Mouse (Mus musculus) testis, adult 2 months (tissue): ENCODE measurements around the gene Ptprd.

ENCODE experiments used
- CTCF ChIP-seq: fragments of 200-500 bp; IDR thresholded peaks from 2 replicates; pipeline ENCODE4 v1.5.1; 2012; ENCODE audit warnings: low read depth, mild to moderate bottlenecking, inconsistent platforms, low read length, moderate library complexity; ENCODE audit not compliant: control insufficient read depth, insufficient read depth, insufficient replicate concordance
- POLR2A ChIP-seq: fragments of 200-500 bp; IDR thresholded peaks from 2 replicates; pipeline ENCODE4 v1.6.1; 2012; ENCODE audit warnings: low read depth, mild to moderate bottlenecking, inconsistent platforms, low read length, moderate library complexity; ENCODE audit not compliant: control insufficient read depth

DNA sequence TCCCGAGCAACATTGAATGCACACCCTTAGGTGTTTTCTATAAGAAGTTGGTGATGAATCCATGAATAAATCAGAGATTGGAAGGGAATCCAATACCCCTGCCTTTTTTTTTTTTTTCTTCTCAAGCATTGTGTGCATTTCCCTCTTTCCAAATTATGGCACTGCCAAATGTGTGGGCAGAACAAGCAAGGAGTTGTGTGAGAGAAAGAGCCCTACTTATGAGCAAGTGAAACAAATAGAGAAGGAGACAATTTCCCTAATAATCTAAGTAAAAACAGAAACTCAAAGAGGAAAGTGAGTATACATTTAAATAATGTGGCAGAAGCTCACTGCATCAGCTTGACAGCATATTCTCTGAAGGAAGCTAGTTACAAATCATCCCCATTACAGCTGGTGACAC is 536.0 kb downstream of the Ptprd start:
- TF ChIP-seq POLR2A (no peak), CTCF (no peak)
